10 mouse cellular contexts compared by ENCODE assay signal in genomic region chr17:28875316-28875715, GRCm38 (mm10). TPM values are rescaled to one million over a fixed set of nuclear protein-coding genes. Genes with fewer than 3 reads are reported as not detected.
DNase-seq lines count a peak whose midpoint lies in the region; ATAC-seq and TF ChIP-seq lines count a peak whose summit lies in the region.
"Had no signal": no experiment of that assay in that cellular context is flagged by ENCODE, and none has a peak within 500 bp of the region (broad histone marks: within the 10 kb centered on the region; RNA-seq: fewer than 3 reads in every experiment).

No protein-coding gene starts in this region.

- WGBS in limb, embryonic 11.5 days = 45% methylated on average over 8 of the region's 8 CpGs
- 53% methylated on average over 8 of the region's 8 CpGs for WGBS in limb, embryonic 10.5 days
- WGBS in heart, embryonic 13.5 days = 31% methylated on average over 8 of the region's 8 CpGs
- 48% methylated on average over 8 of the region's 8 CpGs for WGBS in midbrain, embryonic 10.5 days

- H3K36me3 ChIP-seq in limb, embryonic 11.5 days (ENCODE audit: control insufficient read depth, insufficient read depth, low read length) = no peaks in the 10 kb centered on the region; the same call in 1 of the 2 replicates
- no peaks in the 10 kb centered on the region for H3K36me3 ChIP-seq in limb, embryonic 10.5 days
- no peaks in the 10 kb centered on the region for H3K36me3 ChIP-seq in heart, embryonic 13.5 days
- H3K36me3 ChIP-seq in midbrain, embryonic 10.5 days = no peaks in the 10 kb centered on the region
- H3K36me3 ChIP-seq: hindbrain, embryonic 15.5 days had no signal

- H3K4me1 ChIP-seq in limb, embryonic 11.5 days (ENCODE audit: control insufficient read depth, insufficient read depth, low read length) = no peaks in the 10 kb centered on the region
- peaks cover 21% of the 10 kb centered on the region for H3K4me1 ChIP-seq in limb, embryonic 10.5 days
- peaks cover 7% of the 10 kb centered on the region for H3K4me1 ChIP-seq in cortical plate, adult 2 months (ENCODE audit: control insufficient read depth, insufficient read depth, low read length)
- H3K4me1 ChIP-seq in heart, embryonic 13.5 days = peaks cover 27% of the 10 kb centered on the region
- H3K4me1 ChIP-seq in midbrain, embryonic 10.5 days = peaks cover 21% of the 10 kb centered on the region

- TF ChIP-seq POLR2A in cortical plate, adult 2 months (IDR thresholded peaks at IDR 0.05; ENCODE audit: extremely low read depth, insufficient read depth, low read length) = peak; percentile 84

- H3K27me3 ChIP-seq in limb, embryonic 11.5 days (ENCODE audit: control insufficient read depth, insufficient read depth, low read length) = no peaks in the 10 kb centered on the region
- peaks cover 25% of the 10 kb centered on the region for H3K27me3 ChIP-seq in limb, embryonic 10.5 days (ENCODE audit: low read depth, poor library complexity, severe bottlenecking)
- H3K27me3 ChIP-seq in heart, embryonic 13.5 days (replicated peaks) = peaks cover 18% of the 10 kb centered on the region
- H3K27me3 ChIP-seq in midbrain, embryonic 10.5 days (ENCODE audit: low read depth, poor library complexity, severe bottlenecking) = peaks cover 25% of the 10 kb centered on the region
- H3K27me3 ChIP-seq: hindbrain, embryonic 15.5 days; Patski had no signal

- no peak for TF ChIP-seq CTCF in cortical plate, adult 2 months (IDR thresholded peaks at IDR 0.05; ENCODE audit: extremely low read depth, insufficient read depth, low read length)

- no peak for ATAC-seq in limb, embryonic 11.5 days (ENCODE audit: insufficient number of reproducible peaks, low FRiP score, low TSS enrichment, low read depth)
- ATAC-seq in heart, embryonic 13.5 days (ENCODE audit: extremely low read depth, insufficient number of reproducible peaks, low FRiP score, low TSS enrichment) = 0 out of 2 replicates have a peak, but pooled peaks have one; percentile 33
- ATAC-seq: Patski had no signal

- no peak overlapping the region for H3K4me3 ChIP-seq in limb, embryonic 11.5 days (ENCODE audit: low read depth, low read length)
- H3K4me3 ChIP-seq in limb, embryonic 10.5 days = no peak overlapping the region
- no peak overlapping the region for H3K4me3 ChIP-seq in cortical plate, adult 2 months (ENCODE audit: insufficient read depth, low read length)
- no peak overlapping the region for H3K4me3 ChIP-seq in heart, embryonic 13.5 days
- no peak overlapping the region for H3K4me3 ChIP-seq in midbrain, embryonic 10.5 days
- H3K4me3 ChIP-seq: hindbrain, embryonic 15.5 days had no signal

- no peak overlapping the region for H3K4me2 ChIP-seq in limb, embryonic 11.5 days (ENCODE audit: low read depth, severe bottlenecking)
- peak overlapping the region; percentile 7 for H3K4me2 ChIP-seq in heart, embryonic 13.5 days
- H3K4me2 ChIP-seq: hindbrain, embryonic 15.5 days had no signal

- peak; percentile 40 for DNase-seq in limb, embryonic 11.5 days (ENCODE audit: low spot score)
- DNase-seq in limb, embryonic 10.5 days (ENCODE audit: low spot score) = no peak
- DNase-seq in layer of hippocampus, adult 9-11 months = peak; percentile 89
- DNase-seq in lung, postnatal 25 days (ENCODE audit: low spot score) = peak; percentile 72
- DNase-seq in midbrain, embryonic 10.5 days (ENCODE audit: low spot score) = no peak
- DNase-seq in cerebellum, adult 11-12 months = no peak

- no peaks in the 10 kb centered on the region for H3K9me3 ChIP-seq in limb, embryonic 11.5 days (ENCODE audit: control insufficient read depth, low read length)
- H3K9me3 ChIP-seq in limb, embryonic 10.5 days (replicated peaks) = no peaks in the 10 kb centered on the region
- H3K9me3 ChIP-seq in heart, embryonic 13.5 days = 0 out of 2 replicates have a peak, but pooled peaks cover 2% of the 10 kb centered on the region
- no peaks in the 10 kb centered on the region for H3K9me3 ChIP-seq in midbrain, embryonic 10.5 days (replicated peaks)
- H3K9me3 ChIP-seq: hindbrain, embryonic 15.5 days had no signal

- H3K9ac ChIP-seq in limb, embryonic 11.5 days (ENCODE audit: low read length) = no peak overlapping the region
- H3K9ac ChIP-seq in heart, embryonic 13.5 days = no peak overlapping the region
- H3K9ac ChIP-seq: hindbrain, embryonic 15.5 days had no signal

- H3K27ac ChIP-seq in limb, embryonic 11.5 days (replicated peaks; ENCODE audit: low read depth, low read length) = no peak overlapping the region
- no peak overlapping the region for H3K27ac ChIP-seq in limb, embryonic 10.5 days
- peak overlapping the region; percentile 66 for H3K27ac ChIP-seq in cortical plate, adult 2 months (ENCODE audit: insufficient read depth, low read length)
- H3K27ac ChIP-seq in heart, embryonic 13.5 days (replicated peaks) = peak overlapping the region; percentile 53
- H3K27ac ChIP-seq in midbrain, embryonic 10.5 days (replicated peaks) = no peak overlapping the region
- H3K27ac ChIP-seq: hindbrain, embryonic 15.5 days had no signal

RNA-seq across cellular contexts. Expression of gene Pnpla1, which starts 17.1 kb away (rescaled TPM):
- not detected in 2 replicates for polyA plus RNA-seq in limb, embryonic 11.5 days (2014; fragmentation: Nextera tagmentation; extraction: Ambion mirVana)
- 0.03 and 0.04 TPM in 2 replicates for polyA plus RNA-seq in limb, embryonic 10.5 days (2016; fragmentation: Nextera tagmentation; extraction: Ambion mirVana)
- polyA plus RNA-seq in cortical plate, adult 2 months (2012; rRNA removed) = 0.32 and 0.40 TPM in 2 replicates
- polyA plus RNA-seq in heart, embryonic 13.5 days (2015; fragmentation: Nextera tagmentation; extraction: Ambion mirVana) = not detected in 2 replicates
- not detected in 2 replicates for polyA plus RNA-seq in midbrain, embryonic 10.5 days (2016; fragmentation: Nextera tagmentation; extraction: Ambion mirVana)
- polyA plus RNA-seq: Patski had no signal

RNA-seq across cellular contexts. Expression of gene 4930539E08Rik, which starts 39.8 kb away (rescaled TPM):
- 0.07 and 0.29 TPM in 2 replicates for polyA plus RNA-seq in limb, embryonic 11.5 days (2014; fragmentation: Nextera tagmentation; extraction: Ambion mirVana)
- polyA plus RNA-seq in limb, embryonic 10.5 days (2016; fragmentation: Nextera tagmentation; extraction: Ambion mirVana) = 0.05 and 0.10 TPM in 2 replicates
- 7.6 and 7.9 TPM in 2 replicates for polyA plus RNA-seq in cortical plate, adult 2 months (2012; rRNA removed)
- polyA plus RNA-seq in heart, embryonic 13.5 days (2015; fragmentation: Nextera tagmentation; extraction: Ambion mirVana) = 0.05 TPM in 1 of 2 replicates, not detected in the other
- polyA plus RNA-seq in midbrain, embryonic 10.5 days (2016; fragmentation: Nextera tagmentation; extraction: Ambion mirVana) = 0.11 and 0.26 TPM in 2 replicates

Comparison
In these comparisons a context has a peak if more than half of its experiments do, and no peak if none do; other contexts are left out.
1. DNase-seq: peak in limb, embryonic 11.5 days (single experiment), layer of hippocampus, adult 9-11 months (single experiment) and lung, postnatal 25 days (single experiment); none in limb, embryonic 10.5 days (single experiment), midbrain, embryonic 10.5 days (single experiment) and cerebellum, adult 11-12 months (single experiment).
2. H3K27ac ChIP-seq: peak in cortical plate, adult 2 months (single experiment) and heart, embryonic 13.5 days (single experiment); none in limb, embryonic 11.5 days (single experiment), limb, embryonic 10.5 days (single experiment) and midbrain, embryonic 10.5 days (single experiment).